Mouse (Mus musculus) neural tube, embryonic 14.5 days (tissue): ENCODE data around the gene Dhcr7. TPM values are rescaled to one million over a fixed set of nuclear protein-coding genes. Genes with fewer than 3 reads are reported as not detected.

Experiments used
- ATAC-seq: fragments of 200-750 bp; cut with Nextera tagmentation; 2 replicates; pipeline ENCODE4 v1.8.0; 2017; ENCODE audit warnings: low read depth, mild to moderate bottlenecking, moderate TSS enrichment, moderate library complexity
- H3K27ac ChIP-seq: fragments of 300-500 bp; sonication (generic); 2 replicates; pipeline ENCODE4 v1.5.1; 2014; ENCODE audit warnings: low read depth, mild to moderate bottlenecking, control low read depth, low read length, moderate library complexity, mixed read lengths
- H3K27me3 ChIP-seq: fragments of 300-500 bp; sonication (generic); 2 replicates; pipeline ENCODE4 v1.6.1; 2014; ENCODE audit warnings: low read length; ENCODE audit not compliant: control insufficient read depth, insufficient read depth
- H3K36me3 ChIP-seq: fragments of 300-500 bp; sonication (generic); 2 replicates; pipeline ENCODE4 v1.6.1; 2014; ENCODE audit warnings: low read length, mixed read lengths; ENCODE audit not compliant: control insufficient read depth, insufficient read depth
- H3K4me1 ChIP-seq: fragments of 300-500 bp; sonication (generic); 2 replicates; pipeline ENCODE4 v1.6.1; 2014; ENCODE audit warnings: low read length; ENCODE audit not compliant: control insufficient read depth, insufficient read depth
- H3K4me2 ChIP-seq: fragments of 300-500 bp; sonication (generic); 2 replicates; pipeline ENCODE4 v1.6.1; 2014; ENCODE audit warnings: mild to moderate bottlenecking, low read depth, low read length, control low read depth
- H3K4me3 ChIP-seq: fragments of 300-500 bp; sonication (generic); 2 replicates; pipeline ENCODE4 v1.5.1; 2014; ENCODE audit warnings: low read depth, low read length, control low read depth, mixed read lengths
- H3K9ac ChIP-seq: fragments of 300-500 bp; sonication (generic); replicated peaks from 2 replicates; pipeline ENCODE4 v1.6.1; 2014; ENCODE audit warnings: low read depth, mild to moderate bottlenecking, control low read depth, low read length, mixed read lengths
- H3K9me3 ChIP-seq: fragments of 300-500 bp; sonication (generic); 2 replicates; pipeline ENCODE4 v1.6.1; 2016; ENCODE audit warnings: low read length; ENCODE audit not compliant: control insufficient read depth
- whole genome bisulfite sequencing: fragments of 180-500 bp; shearing (Covaris S2); extraction: QIAGEN DNeasy Blood & Tissue Kit; methylation state at CpG from one replicate; pipeline ENCODE4 v1.1.7; 2014; 5-methylcytosine and 5-hydroxymethylcytosine counted together
- polyA plus RNA-seq: library from polyadenylated mRNA; unstranded; fragments of >200 nt; fragmentation: Nextera tagmentation; extraction: Ambion mirVana; gene quantifications from 2 replicates; pipeline ENCODE4 v1.2.1, GENCODE M21; 2014

Dhcr7 gene
- polyA plus RNA-seq, 1 experiment from 2014 or later, result 60.4 TPM

DNA sequence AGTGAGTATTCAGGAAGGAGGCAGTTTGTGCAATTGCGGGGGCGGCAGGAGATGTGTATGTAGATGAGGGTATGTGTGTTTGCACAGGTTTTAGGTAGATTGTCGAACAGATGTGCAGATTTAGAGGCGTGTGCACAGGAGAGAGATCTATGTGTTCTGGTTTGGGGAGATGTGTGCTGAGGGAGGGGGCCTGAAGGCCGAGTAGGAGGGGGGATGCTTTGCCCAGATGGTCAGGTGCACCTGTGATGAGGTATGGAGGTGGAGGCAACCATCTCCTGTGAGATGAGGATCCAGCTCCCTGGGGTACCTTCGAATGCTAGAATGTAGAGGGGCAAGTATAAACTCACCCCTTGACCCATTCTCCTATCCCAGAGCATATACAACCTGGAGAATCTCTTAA lies 7.5 kb downstream of the Dhcr7 start:
- H3K4me3 ChIP-seq, result peak overlapping the region; percentile 56

GRCm38 (mm10) chr7:143832196-143832595 lies 9.3 kb downstream of the Dhcr7 start:
- H3K4me1 ChIP-seq, result peaks cover 38% of the 10 kb centered on the region
- no peak overlapping the region for H3K4me3 ChIP-seq
- peak overlapping the region; percentile 27; the same call in 1 of the 2 replicates for H3K4me2 ChIP-seq
- ATAC-seq, result no peak
- 0 out of 2 replicates have a peak overlapping the region, but pooled peaks have one; percentile 25 for H3K9ac ChIP-seq
- H3K36me3 ChIP-seq, result no peaks in the 10 kb centered on the region
- H3K27ac ChIP-seq, result no peak overlapping the region
- H3K9me3 ChIP-seq, result no peaks in the 10 kb centered on the region
- 77% methylated on average over 8 of the region's 8 CpGs for WGBS
- no peaks in the 10 kb centered on the region for H3K27me3 ChIP-seq

More for the DNA sequence above, 7.5 kb downstream of the Dhcr7 start:
- H3K9ac ChIP-seq, result peak overlapping the region; percentile 68
- H3K9me3 ChIP-seq, result no peaks in the 10 kb centered on the region
- WGBS, result 10% methylated on average over 6 of the region's 6 CpGs
- H3K36me3 ChIP-seq, result no peaks in the 10 kb centered on the region
- ATAC-seq, result peak; percentile 15; the same call in 1 of the 2 replicates
- no peaks in the 10 kb centered on the region for H3K27me3 ChIP-seq
- H3K4me1 ChIP-seq, result peaks cover 36% of the 10 kb centered on the region
- peak overlapping the region; percentile 82 for H3K27ac ChIP-seq
- H3K4me2 ChIP-seq, result peak overlapping the region; percentile 82

DNA sequence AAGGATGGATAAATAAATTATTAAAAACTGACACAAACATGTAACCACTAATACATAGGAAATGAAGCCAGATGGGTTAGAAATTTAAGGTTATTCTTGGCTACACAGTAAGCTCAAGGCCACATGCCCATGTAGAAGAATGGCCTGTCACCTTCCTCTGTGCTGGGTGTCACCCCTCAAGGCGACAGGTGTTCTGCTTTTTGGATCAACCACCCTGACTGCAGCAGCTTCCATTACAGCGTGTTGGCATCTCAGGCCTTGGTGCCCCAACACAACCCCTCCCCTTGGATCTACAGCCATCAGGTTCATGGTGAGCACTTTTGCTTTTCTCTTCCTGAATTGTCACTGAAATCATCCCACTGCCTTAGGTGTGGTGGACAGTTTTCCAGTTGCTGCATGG lies 9.7 kb downstream of the Dhcr7 start:
- ATAC-seq, result no peak
- WGBS, result 98% methylated on average over 2 of the region's 2 CpGs

GRCm38 (mm10) chr7:143833581-143834190 lies 10.7 kb downstream of the Dhcr7 start:
- 85% methylated on average over 6 of the region's 6 CpGs for WGBS
- ATAC-seq, result no peak
- H3K4me1 ChIP-seq, result peaks cover 38% of the 10 kb centered on the region

More for the DNA sequence above, 9.7 kb downstream of the Dhcr7 start:
- Histone ChIP-seq H3K27ac (no peak overlapping the region), H3K4me2 (0 out of 2 replicates have a peak overlapping the region, but pooled peaks have one; percentile 8), H3K9me3 (no peaks in the 10 kb centered on the region), H3K27me3 (no peaks in the 10 kb centered on the region), H3K36me3 (peaks cover under 1% of the 10 kb centered on the region; the same call in 1 of the 2 replicates), H3K4me3 (no peak overlapping the region), H3K9ac (no peak overlapping the region), H3K4me1 (peaks cover 38% of the 10 kb centered on the region)

GRCm38 (mm10) chr7:143834316-143834715 lies 11.4 kb downstream of the Dhcr7 start:
- ATAC-seq, result no peak
- Histone ChIP-seq H3K4me1 (peaks cover 38% of the 10 kb centered on the region), H3K9ac (no peak overlapping the region), H3K27me3 (no peaks in the 10 kb centered on the region), H3K4me2 (no peak overlapping the region), H3K4me3 (no peak overlapping the region), H3K36me3 (peaks cover 8% of the 10 kb centered on the region; the same call in 1 of the 2 replicates), H3K9me3 (no peaks in the 10 kb centered on the region), H3K27ac (no peak overlapping the region)
- 97% methylated on average over 2 of the region's 2 CpGs for WGBS

More at GRCm38 (mm10) chr7:143833581-143834190, 10.7 kb downstream of the Dhcr7 start:
- Histone ChIP-seq H3K36me3 (peaks cover 8% of the 10 kb centered on the region; the same call in 1 of the 2 replicates), H3K4me2 (no peak overlapping the region), H3K27me3 (no peaks in the 10 kb centered on the region), H3K9ac (no peak overlapping the region), H3K4me3 (no peak overlapping the region), H3K27ac (no peak overlapping the region), H3K9me3 (no peaks in the 10 kb centered on the region)

GRCm38 (mm10) chr7:143834972-143835371 lies 12.0 kb downstream of the Dhcr7 start:
- WGBS, result 70% methylated on average over 3 of the region's 3 CpGs
- ATAC-seq, result no peak
- H3K4me1 ChIP-seq, result peaks cover 38% of the 10 kb centered on the region

GRCm38 (mm10) chr7:143837705-143838358 lies 14.9 kb downstream of the Dhcr7 start:
- H3K4me2 ChIP-seq, result no peak overlapping the region
- peaks cover 34% of the 10 kb centered on the region for H3K36me3 ChIP-seq
- no peak overlapping the region for H3K9ac ChIP-seq
- H3K9me3 ChIP-seq, result no peaks in the 10 kb centered on the region
- no peak for ATAC-seq
- peaks cover 15% of the 10 kb centered on the region; the same call in 1 of the 2 replicates for H3K4me1 ChIP-seq
- no peak overlapping the region for H3K27ac ChIP-seq
- no peak overlapping the region for H3K4me3 ChIP-seq
- 88% methylated on average over 3 of the region's 3 CpGs for WGBS
- no peaks in the 10 kb centered on the region for H3K27me3 ChIP-seq

More at GRCm38 (mm10) chr7:143834972-143835371, 12.0 kb downstream of the Dhcr7 start:
- no peaks in the 10 kb centered on the region for H3K27me3 ChIP-seq
- no peaks in the 10 kb centered on the region for H3K9me3 ChIP-seq
- H3K27ac ChIP-seq, result no peak overlapping the region
- H3K9ac ChIP-seq, result no peak overlapping the region
- H3K4me2 ChIP-seq, result no peak overlapping the region
- H3K4me3 ChIP-seq, result no peak overlapping the region
- H3K36me3 ChIP-seq, result peaks cover 9% of the 10 kb centered on the region

DNA sequence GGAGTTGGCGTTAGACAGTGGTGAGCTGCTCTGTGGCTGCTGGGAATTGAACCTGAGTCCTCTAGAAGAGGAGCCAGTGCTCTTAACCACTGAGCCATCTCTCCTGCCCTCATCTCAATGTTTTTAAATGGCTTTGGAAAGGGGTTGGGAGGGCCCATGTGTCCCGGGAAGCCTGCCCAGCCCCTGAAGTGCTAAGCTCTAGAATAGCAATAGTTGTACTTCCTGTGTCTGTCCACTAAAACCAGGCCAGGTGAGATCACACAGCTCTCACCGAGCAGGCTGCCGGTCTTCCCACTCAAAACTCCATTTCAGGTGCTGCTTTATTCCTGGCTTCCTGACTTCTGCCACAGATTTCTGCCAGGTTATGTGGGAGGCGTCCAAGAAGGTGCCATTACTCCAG lies 17.2 kb downstream of the Dhcr7 start:
- no peak for ATAC-seq

GRCm38 (mm10) chr7:143841301-143841700 lies 18.4 kb downstream of the Dhcr7 start:
- Histone ChIP-seq H3K9me3 (no peaks in the 10 kb centered on the region), H3K27me3 (no peaks in the 10 kb centered on the region), H3K27ac (no peak overlapping the region), H3K4me2 (no peak overlapping the region), H3K9ac (no peak overlapping the region), H3K36me3 (peaks cover 66% of the 10 kb centered on the region), H3K4me3 (no peak overlapping the region), H3K4me1 (no peaks in the 10 kb centered on the region)
- no peak for ATAC-seq
- 97% methylated on average over 8 of the region's 8 CpGs for WGBS

More for the DNA sequence above, 17.2 kb downstream of the Dhcr7 start:
- Histone ChIP-seq H3K27me3 (no peaks in the 10 kb centered on the region), H3K9ac (no peak overlapping the region), H3K9me3 (no peaks in the 10 kb centered on the region), H3K27ac (no peak overlapping the region), H3K4me1 (peaks cover 5% of the 10 kb centered on the region; the same call in 1 of the 2 replicates), H3K4me2 (no peak overlapping the region), H3K4me3 (no peak overlapping the region), H3K36me3 (peaks cover 54% of the 10 kb centered on the region)
- WGBS, result 96% methylated on average over 5 of the region's 5 CpGs
